Mouse (Mus musculus) bone marrow, adult 2 months (tissue): ENCODE measurements around the gene Snw1. TPM values are rescaled to one million over a fixed set of nuclear protein-coding genes. Genes with fewer than 3 reads are reported as not detected.

Experiments
- H3K27ac ChIP-seq: fragments of 200-500 bp; 2 replicates; pipeline ENCODE4 v1.5.1; 2012; ENCODE audit warnings: low read depth, mild to moderate bottlenecking, control low read depth, inconsistent platforms, low read length; ENCODE audit not compliant: control insufficient read depth, poor library complexity, insufficient read depth
- H3K4me1 ChIP-seq: fragments of 200-500 bp; 2 replicates; pipeline ENCODE4 v1.6.1; 2011; ENCODE audit warnings: low read length; ENCODE audit not compliant: control insufficient read depth, insufficient read depth
- H3K4me3 ChIP-seq: fragments of 200-500 bp; replicated peaks from 2 replicates; pipeline ENCODE3; 2011; ENCODE audit warnings: mild to moderate bottlenecking, low read depth, low read length, control low read depth; ENCODE audit not compliant: control insufficient read depth
- CTCF ChIP-seq: fragments of 200-500 bp; IDR thresholded peaks from 2 replicates; pipeline ENCODE4 v1.5.1; 2011; ENCODE audit warnings: low read length, control low read depth; ENCODE audit not compliant: control insufficient read depth, insufficient read depth
- POLR2A ChIP-seq: fragments of 200-500 bp; IDR thresholded peaks from 2 replicates; pipeline ENCODE4 v1.6.1; 2011; ENCODE audit warnings: low read depth, mild to moderate bottlenecking, control low read depth, low read length, borderline replicate concordance; ENCODE audit not compliant: control insufficient read depth
- WGBS: fragments of 180-500 bp; shearing (Covaris S2); methylation state at CpG from one replicate; pipeline ENCODE4 v1.1.7; 2018; 5-methylcytosine and 5-hydroxymethylcytosine counted together
- polyA plus RNA-seq: library from polyadenylated mRNA; stranded (reverse); fragments of >200 nt; gene quantifications from 2 replicates; pipeline ENCODE4 v1.2.4, GENCODE M21; 2011; ENCODE audit warnings: low replicate concordance; ENCODE audit not compliant: missing spikeins, insufficient read depth, insufficient read length

The Snw1 gene
- polyA plus RNA-seq, 1 experiment = 48.6 TPM

GRCm38 (mm10) chr12:87428885-87429284 is 43.2 kb downstream of the Snw1 start:
- Histone ChIP-seq H3K4me1 (no peaks in the 10 kb centered on the region), H3K27ac (no peak overlapping the region), H3K4me3 (no peak overlapping the region)
- 80% methylated on average over 8 of the region's 8 CpGs for WGBS
- no peak for TF ChIP-seq CTCF
- no peak for TF ChIP-seq POLR2A

- no peak for TF ChIP-seq CTCF
- no peak for TF ChIP-seq POLR2A
- 92% methylated on average over 2 of the region's 2 CpGs for WGBS
- Histone ChIP-seq H3K4me1 (no peaks in the 10 kb centered on the region), H3K4me3 (no peak overlapping the region), H3K27ac (no peak overlapping the region)
Observed at GRCm38 (mm10) chr12:87428295-87428694, 43.8 kb downstream of the Snw1 start.

GRCm38 (mm10) chr12:87426354-87427031 is 45.6 kb downstream of the Snw1 start:
- Histone ChIP-seq H3K4me1 (peaks cover 1% of the 10 kb centered on the region; the same call in 1 of the 2 replicates), H3K4me3 (no peak overlapping the region), H3K27ac (no peak overlapping the region)
- 88% methylated on average over 5 of the region's 5 CpGs for WGBS
- TF ChIP-seq POLR2A (no peak), CTCF (no peak)

DNA sequence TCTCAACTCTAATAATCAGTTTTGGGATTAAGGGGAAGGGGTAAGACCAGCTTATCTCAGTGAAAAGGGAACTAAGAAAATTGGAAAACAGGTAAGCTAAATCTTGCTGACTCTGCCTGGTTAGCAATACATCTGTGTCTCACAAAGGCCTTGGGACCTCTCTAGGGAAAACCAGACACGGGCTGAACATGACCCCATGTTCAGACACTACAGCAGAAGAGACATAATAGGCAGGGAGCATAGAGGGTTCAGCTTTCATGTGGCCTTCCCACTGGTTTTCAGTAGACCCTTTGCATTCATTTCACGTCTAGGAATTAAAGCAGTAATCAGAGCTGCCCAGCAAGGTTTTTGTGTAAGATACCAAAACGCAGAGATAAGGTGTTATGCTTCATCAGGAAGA is 47.6 kb downstream of the Snw1 start:
- no peak overlapping the region for H3K4me3 ChIP-seq
- peaks cover 1% of the 10 kb centered on the region; the same call in 1 of the 2 replicates for H3K4me1 ChIP-seq
- TF ChIP-seq CTCF (no peak), POLR2A (no peak)
- no peak overlapping the region for H3K27ac ChIP-seq
- WGBS = 68% methylated on average over 3 of the region's 3 CpGs

DNA sequence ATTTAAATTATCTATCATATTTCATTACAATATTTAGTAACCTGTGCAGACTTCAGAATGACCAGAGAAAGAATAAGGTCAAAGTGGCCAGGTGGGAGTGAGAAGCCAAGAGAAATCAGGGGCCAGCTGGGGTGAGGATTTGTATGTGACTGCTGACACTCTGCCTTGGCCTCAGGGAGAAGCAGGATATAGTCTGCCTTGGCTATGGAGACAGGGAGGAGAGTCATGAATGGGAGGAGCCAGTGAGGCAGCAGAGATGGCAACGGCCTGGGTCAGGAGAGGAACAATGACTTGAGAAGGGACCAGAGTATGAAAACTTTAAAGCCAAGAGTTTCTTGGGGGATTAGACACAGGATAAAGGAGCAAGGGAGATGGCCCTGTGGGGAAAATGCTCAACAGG is 48.4 kb downstream of the Snw1 start:
- peaks cover 1% of the 10 kb centered on the region; the same call in 1 of the 2 replicates for H3K4me1 ChIP-seq
- H3K27ac ChIP-seq = no peak overlapping the region
- WGBS = 58% methylated on average over 1 of the region's 1 CpGs
- no peak for TF ChIP-seq POLR2A
- no peak for TF ChIP-seq CTCF
- no peak overlapping the region for H3K4me3 ChIP-seq

DNA sequence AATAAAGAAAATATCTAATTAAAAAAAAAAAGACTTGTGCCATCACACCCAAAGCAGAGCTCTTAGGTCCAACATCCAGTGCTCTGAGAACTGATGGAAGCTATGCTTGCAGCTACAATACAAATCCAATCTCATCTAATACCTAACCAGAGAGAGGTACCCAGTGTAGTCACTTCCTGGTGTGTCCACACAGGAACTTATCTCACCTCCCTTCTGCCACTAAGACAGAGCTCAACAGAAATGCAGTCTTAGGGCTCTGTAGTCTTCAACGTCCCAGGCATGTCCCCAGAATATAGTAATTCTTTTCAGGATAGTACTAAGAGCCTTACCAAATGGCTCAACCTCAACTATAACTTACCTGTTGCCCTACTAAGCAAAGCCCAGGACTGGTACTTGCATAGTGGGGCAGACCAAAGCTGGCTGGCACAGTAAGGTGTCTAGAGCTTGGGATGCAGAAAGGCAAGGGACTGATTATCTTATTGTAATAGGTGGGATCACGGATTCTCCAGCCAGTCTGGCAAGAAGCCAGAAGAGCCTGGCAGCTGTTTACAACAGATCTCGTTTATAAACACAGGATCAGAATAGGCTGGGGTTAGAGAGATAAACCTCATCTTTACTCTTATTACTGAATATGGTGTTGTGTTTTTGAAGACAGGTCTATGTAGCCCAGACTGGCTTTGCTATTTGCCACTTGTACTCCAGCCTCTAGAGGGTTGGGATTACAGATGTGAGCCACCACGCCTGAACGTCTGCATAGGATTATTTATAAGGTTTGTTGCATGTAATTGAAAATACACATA is 50.2 kb downstream of the Snw1 start:
- no peak for TF ChIP-seq POLR2A
- no peak for TF ChIP-seq CTCF
- peaks cover 1% of the 10 kb centered on the region; the same call in 1 of the 2 replicates for H3K4me1 ChIP-seq
- H3K4me3 ChIP-seq = no peak overlapping the region
- 50% methylated on average over 5 of the region's 5 CpGs for WGBS
- H3K27ac ChIP-seq = no peak overlapping the region

DNA sequence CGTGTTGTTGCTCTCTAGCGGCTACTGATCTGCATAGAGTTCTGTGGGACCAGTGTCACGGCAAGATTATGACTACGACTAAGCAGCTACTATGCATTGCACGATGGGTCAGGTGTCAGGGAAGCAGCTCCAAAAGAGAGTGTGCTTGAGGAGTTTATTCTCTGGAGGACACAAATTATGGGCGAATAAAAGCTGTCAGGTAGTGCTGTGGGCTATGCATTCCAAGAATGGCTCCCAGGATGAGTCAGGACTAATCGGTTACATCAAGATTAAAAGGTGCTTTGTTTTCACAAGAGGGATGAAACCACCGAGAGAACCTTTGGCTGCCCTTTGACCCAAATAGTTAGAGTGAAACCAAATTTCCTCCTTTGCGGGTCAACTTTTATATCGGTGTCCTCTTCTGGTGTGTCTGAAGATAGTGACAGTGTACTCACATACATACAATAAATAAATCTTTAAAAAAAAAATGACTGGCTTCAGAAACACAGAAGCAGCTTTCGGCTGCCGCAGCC is 52.0 kb downstream of the Snw1 start:
- H3K4me3 ChIP-seq = no peak overlapping the region
- 67% methylated on average over 12 of the region's 12 CpGs for WGBS
- H3K4me1 ChIP-seq = peaks cover 5% of the 10 kb centered on the region; the same call in 1 of the 2 replicates
- H3K27ac ChIP-seq = no peak overlapping the region
- TF ChIP-seq POLR2A (no peak), CTCF (no peak)

GRCm38 (mm10) chr12:87418921-87419320 is 53.2 kb downstream of the Snw1 start:
- 79% methylated on average over 5 of the region's 5 CpGs for WGBS
- no peak overlapping the region for H3K27ac ChIP-seq
- peaks cover 5% of the 10 kb centered on the region; the same call in 1 of the 2 replicates for H3K4me1 ChIP-seq
- TF ChIP-seq CTCF = no peak
- no peak for TF ChIP-seq POLR2A
- H3K4me3 ChIP-seq = no peak overlapping the region
